Mouse (Mus musculus): ENCODE results near the gene Myo9a.
"Not testable (repeated sequence)": the region's sequence is repeated elsewhere in the genome, so short reads cannot be mapped to it uniquely, and the experiment has no call there.

Gene Myo9a

GRCm38 (mm10) chr9:59751066-59751581 lies 428 bp downstream of the Myo9a start:
- peak; percentile 71 for DNase-seq (ENCODE audit: low spot score)

- DNase-seq (ENCODE audit: low spot score) = no peak
Measured at GRCm38 (mm10) chr9:59751966-59752365, 1.3 kb downstream of the Myo9a start.

- no peak for DNase-seq (ENCODE audit: low spot score)
Measured at GRCm38 (mm10) chr9:59755199-59755598, 4.5 kb downstream of the Myo9a start.

GRCm38 (mm10) chr9:59757016-59757415 lies 6.3 kb downstream of the Myo9a start:
- not testable (repeated sequence) for DNase-seq (ENCODE audit: low spot score)

GRCm38 (mm10) chr9:59760515-59760914 lies 9.8 kb downstream of the Myo9a start:
- DNase-seq (ENCODE audit: low spot score) = no peak

- DNase-seq (ENCODE audit: low spot score) = not testable (repeated sequence)
Measured at GRCm38 (mm10) chr9:59766966-59767461, 16.3 kb downstream of the Myo9a start.

GRCm38 (mm10) chr9:59806046-59806774 lies 55.5 kb downstream of the Myo9a start:
- not testable (repeated sequence) for DNase-seq (ENCODE audit: low spot score)

GRCm38 (mm10) chr9:59884551-59884950 lies 133.9 kb downstream of the Myo9a start:
- no peak for DNase-seq (ENCODE audit: low spot score)

GRCm38 (mm10) chr9:59903382-59903781 lies 152.7 kb downstream of the Myo9a start:
- no peak for DNase-seq (ENCODE audit: low spot score)

GRCm38 (mm10) chr9:59914761-59915160 lies 164.1 kb downstream of the Myo9a start:
- DNase-seq (ENCODE audit: low spot score) = no peak

GRCm38 (mm10) chr9:59930248-59930647 lies 179.6 kb downstream of the Myo9a start:
- no peak for DNase-seq (ENCODE audit: low spot score)

- not testable (repeated sequence) for DNase-seq (ENCODE audit: low spot score)
Measured at GRCm38 (mm10) chr9:59935866-59936265, 185.2 kb downstream of the Myo9a start.

- no peak for DNase-seq (ENCODE audit: low spot score)
Measured at GRCm38 (mm10) chr9:59938529-59938928, 187.8 kb downstream of the Myo9a start.

- DNase-seq (ENCODE audit: low spot score) = no peak
Measured at GRCm38 (mm10) chr9:59939691-59940090, 189.0 kb downstream of the Myo9a start.

- DNase-seq (ENCODE audit: low spot score) = no peak
Measured at GRCm38 (mm10) chr9:59940913-59941884, 190.5 kb downstream of the Myo9a start.

- DNase-seq (ENCODE audit: low spot score) = no peak
Measured at GRCm38 (mm10) chr9:59941885-59942350, 191.2 kb downstream of the Myo9a start.

GRCm38 (mm10) chr9:59942501-59943085 lies 191.9 kb downstream of the Myo9a start:
- no peak for DNase-seq (ENCODE audit: low spot score)

GRCm38 (mm10) chr9:59943826-59944225 lies 193.1 kb downstream of the Myo9a start:
- DNase-seq (ENCODE audit: low spot score) = no peak

GRCm38 (mm10) chr9:59945241-59945640 lies 194.5 kb downstream of the Myo9a start:
- DNase-seq (ENCODE audit: low spot score) = no peak

GRCm38 (mm10) chr9:59947271-59947670 lies 196.6 kb downstream of the Myo9a start:
- DNase-seq (ENCODE audit: low spot score) = no peak

GRCm38 (mm10) chr9:59948226-59948625 lies 197.5 kb downstream of the Myo9a start:
- DNase-seq (ENCODE audit: low spot score) = no peak

GRCm38 (mm10) chr9:59948691-59949250 lies 198.1 kb downstream of the Myo9a start:
- DNase-seq (ENCODE audit: low spot score) = no peak

Measured in left cerebral cortex, adult 11 months (tissue).